Mouse (Mus musculus) lung, postnatal 0 days (tissue): ENCODE results near the gene Mindy4.

Source experiments
- CTCF ChIP-seq: IDR thresholded peaks from 2 replicates; pipeline ENCODE4 v1.5.1; 2016; ENCODE audit warnings: antibody characterized with exemption, mild to moderate bottlenecking
- EP300 ChIP-seq: IDR thresholded peaks from 2 replicates; pipeline ENCODE4 v1.6.1; 2016; ENCODE audit warnings: antibody characterized with exemption, mild to moderate bottlenecking, control low read depth

DNA sequence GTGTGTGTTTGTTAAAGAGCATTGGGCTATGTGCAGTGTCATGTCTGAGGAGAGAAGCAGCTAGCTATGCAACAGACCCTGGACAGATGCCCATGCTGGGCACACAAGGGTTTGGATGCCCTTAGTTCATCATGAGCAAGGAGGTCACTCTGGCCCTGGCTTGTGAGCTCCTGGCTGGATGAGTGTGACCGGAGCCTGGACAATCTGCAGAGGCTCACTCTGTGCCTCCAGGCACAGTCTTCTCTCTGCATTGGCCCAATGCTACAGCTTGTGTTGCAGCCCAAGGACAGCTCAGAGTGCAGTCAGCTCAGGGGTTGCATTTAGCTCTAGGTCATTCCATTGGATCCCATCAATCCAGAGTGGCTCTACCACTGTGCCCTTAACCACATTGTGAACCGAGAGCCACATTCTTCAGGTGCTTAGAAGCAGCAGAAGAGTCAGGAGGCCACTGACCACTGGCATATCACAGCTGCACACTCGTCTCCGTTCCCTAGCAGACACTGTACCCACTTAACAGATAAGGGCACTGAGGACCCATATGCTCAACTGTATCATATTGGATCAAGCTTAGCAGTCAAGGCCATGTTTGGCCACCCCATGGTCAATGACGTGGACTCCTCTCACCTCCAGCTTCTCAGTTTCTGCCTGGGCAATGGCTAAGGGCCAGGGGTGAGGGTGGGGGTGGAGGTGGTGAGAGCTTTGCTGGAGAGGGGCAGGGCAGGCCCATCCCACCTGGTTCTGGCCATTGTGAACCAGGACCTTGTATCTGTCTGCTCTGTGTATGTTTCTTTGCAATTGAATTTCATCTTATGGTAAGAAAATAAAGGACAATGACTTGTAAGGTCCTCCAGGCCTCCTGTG, 144.8 kb downstream of the Mindy4 start:
- TF ChIP-seq EP300 (no peak), CTCF (no peak)
